ENCODE assay signal across 14 mouse cellular contexts in genomic region chr19:24812861-24813293, GRCm38 (mm10). TPM values are rescaled to one million over a fixed set of nuclear protein-coding genes. Genes with fewer than 3 reads are reported as not detected.
DNase-seq lines count a peak whose midpoint lies in the region; ATAC-seq and TF ChIP-seq lines count a peak whose summit lies in the region.
"Had no signal": no experiment of that assay in that cellular context is flagged by ENCODE, and none has a peak within 500 bp of the region (broad histone marks: within the 10 kb centered on the region; RNA-seq: fewer than 3 reads in every experiment).

No protein-coding gene starts in this region.

- TF ChIP-seq CTCF in midbrain, postnatal 0 days (IDR thresholded peaks at IDR 0.05), result no peak

- H3K4me1 ChIP-seq in embryonic facial prominence, embryonic 10.5 days, result peaks cover 29% of the 10 kb centered on the region
- no peaks in the 10 kb centered on the region for H3K4me1 ChIP-seq in hindbrain, embryonic 16.5 days (ENCODE audit: control insufficient read depth, insufficient read depth, low read depth, low read length)
- H3K4me1 ChIP-seq in midbrain, postnatal 0 days (ENCODE audit: insufficient read depth, low read length), result no peaks in the 10 kb centered on the region

- no peaks in the 10 kb centered on the region for H3K36me3 ChIP-seq in embryonic facial prominence, embryonic 10.5 days (replicated peaks)
- no peaks in the 10 kb centered on the region for H3K36me3 ChIP-seq in hindbrain, embryonic 16.5 days (ENCODE audit: control insufficient read depth, insufficient read depth, low read length)
- no peaks in the 10 kb centered on the region for H3K36me3 ChIP-seq in midbrain, postnatal 0 days (ENCODE audit: insufficient read depth, low read length)

- no peak overlapping the region for H3K4me3 ChIP-seq in embryonic facial prominence, embryonic 10.5 days
- H3K4me3 ChIP-seq in hindbrain, embryonic 16.5 days (ENCODE audit: low read length), result no peak overlapping the region
- H3K4me3 ChIP-seq in midbrain, postnatal 0 days (ENCODE audit: low read depth, low read length), result no peak overlapping the region
- H3K4me3 ChIP-seq: heart, embryonic 13.5 days had no signal

- peaks cover 24% of the 10 kb centered on the region for H3K27me3 ChIP-seq in embryonic facial prominence, embryonic 10.5 days (replicated peaks; ENCODE audit: low read depth, poor library complexity, severe bottlenecking)
- 0 out of 2 replicates have a peak, but pooled peaks cover 2% of the 10 kb centered on the region for H3K27me3 ChIP-seq in hindbrain, embryonic 16.5 days (replicated peaks; ENCODE audit: control insufficient read depth, insufficient read depth, low read length)
- no peaks in the 10 kb centered on the region for H3K27me3 ChIP-seq in midbrain, postnatal 0 days (ENCODE audit: insufficient read depth, low read length)
- H3K27me3 ChIP-seq: heart, embryonic 13.5 days had no signal

- DNase-seq in embryo, embryonic 10.5 days (ENCODE audit: low spot score), result peak; percentile 74
- no peak for DNase-seq in embryonic facial prominence, embryonic 10.5 days (ENCODE audit: low spot score)
- DNase-seq in midbrain, postnatal 0 days (ENCODE audit: low spot score), result peak; percentile 42
- DNase-seq in cerebellum, postnatal 14 days, result no peak
- no peak for DNase-seq in thymus, adult 18-20 months
- DNase-seq in adrenal gland, postnatal 4 days (ENCODE audit: low spot score in 2 of 2), result no peak
- DNase-seq: gastrocnemius, postnatal 10 days; kidney, adult 9 months; lung, embryonic 14.5 days; right cerebral cortex, postnatal 25 days; thymus, postnatal 14 days had no signal

- H3K9ac ChIP-seq in hindbrain, embryonic 16.5 days (ENCODE audit: low read depth, low read length), result no peak overlapping the region
- no peak overlapping the region for H3K9ac ChIP-seq in midbrain, postnatal 0 days (replicated peaks; ENCODE audit: low read length, poor library complexity, severe bottlenecking)
- H3K9ac ChIP-seq: heart, embryonic 13.5 days; lung, embryonic 14.5 days had no signal

- no peaks in the 10 kb centered on the region for H3K9me3 ChIP-seq in embryonic facial prominence, embryonic 10.5 days
- H3K9me3 ChIP-seq in hindbrain, embryonic 16.5 days (ENCODE audit: control insufficient read depth, low read length), result no peaks in the 10 kb centered on the region
- H3K9me3 ChIP-seq in midbrain, postnatal 0 days (ENCODE audit: low read length), result no peaks in the 10 kb centered on the region
- H3K9me3 ChIP-seq: heart, embryonic 13.5 days had no signal

- peak; percentile 79 for ATAC-seq in hindbrain, embryonic 16.5 days
- no peak for ATAC-seq in midbrain, postnatal 0 days (ENCODE audit: low FRiP score)

- H3K27ac ChIP-seq in embryonic facial prominence, embryonic 10.5 days (replicated peaks), result peak overlapping the region; percentile 30; the same call in 1 of the 2 replicates
- H3K27ac ChIP-seq in hindbrain, embryonic 16.5 days (ENCODE audit: low read depth, low read length), result no peak overlapping the region
- no peak overlapping the region for H3K27ac ChIP-seq in midbrain, postnatal 0 days (ENCODE audit: low read depth, low read length)
- H3K27ac ChIP-seq: heart, embryonic 13.5 days had no signal

- WGBS in embryonic facial prominence, embryonic 10.5 days, result 36% methylated on average over 8 of the region's 8 CpGs
- WGBS in hindbrain, embryonic 16.5 days, result 21% methylated on average over 8 of the region's 8 CpGs
- 25% methylated on average over 8 of the region's 8 CpGs for WGBS in midbrain, postnatal 0 days

- H3K4me2 ChIP-seq in hindbrain, embryonic 16.5 days (ENCODE audit: low read length), result no peak overlapping the region
- no peak overlapping the region for H3K4me2 ChIP-seq in midbrain, postnatal 0 days (ENCODE audit: low read depth, low read length, poor library complexity, severe bottlenecking)
- H3K4me2 ChIP-seq: heart, embryonic 13.5 days; lung, embryonic 14.5 days had no signal

RNA-seq across cellular contexts. Expression of gene Pgm5, which starts 48.8 kb away (rescaled TPM):
- 0.10 and 0.24 TPM in 2 replicates for polyA plus RNA-seq in embryonic facial prominence, embryonic 10.5 days (2016; fragmentation: Nextera tagmentation; extraction: Ambion mirVana)
- 1.3 and 1.7 TPM in 2 replicates for polyA plus RNA-seq in hindbrain, embryonic 16.5 days (2015; fragmentation: Nextera tagmentation; extraction: Ambion mirVana)
- 11.7 TPM in 2 replicates for total RNA-seq in midbrain, postnatal 0 days (2014; rRNA removed)
- polyA plus RNA-seq in midbrain, postnatal 0 days (2015; fragmentation: Nextera tagmentation; extraction: Ambion mirVana), result 0.53 and 0.57 TPM in 2 replicates
- 10 to 100 TPM; 55.4 to 58.0 TPM for total RNA-seq in adrenal gland, postnatal 4 days (2021)
- total RNA-seq: common myeloid progenitor, adult 5-6 weeks had no signal

Comparison
In these comparisons a context has a peak if more than half of its experiments do, and no peak if none do; other contexts are left out.
1. DNase-seq: peak in embryo, embryonic 10.5 days (single experiment) and midbrain, postnatal 0 days (single experiment); none in embryonic facial prominence, embryonic 10.5 days (single experiment), cerebellum, postnatal 14 days (0 of 2), thymus, adult 18-20 months (0 of 2) and adrenal gland, postnatal 4 days (0 of 2).